Mouse (Mus musculus) limb, embryonic 10.5 days (tissue): ENCODE measurements around the gene Gpr142. TPM values are rescaled to one million over a fixed set of nuclear protein-coding genes. Genes with fewer than 3 reads are reported as not detected.
A peak's percentile ranks its signal among the peaks of the same experiment; 100 is the strongest.

Source experiments
- DNase-seq: peaks from one replicate; pipeline ENCODE4 v3.0.0-alpha.2; 2017; ENCODE audit warnings: low spot score
- H3K27ac ChIP-seq: fragments of 300-500 bp; sonication (generic); 2 replicates; pipeline ENCODE4 v1.5.1; 2016; ENCODE audit warnings: mild to moderate bottlenecking
- H3K27me3 ChIP-seq: fragments of 300-500 bp; sonication (generic); 2 replicates; pipeline ENCODE4 v1.6.1; 2016; ENCODE audit warnings: low read depth, mild to moderate bottlenecking; ENCODE audit not compliant: poor library complexity, severe bottlenecking
- H3K36me3 ChIP-seq: fragments of 300-500 bp; sonication (generic); 2 replicates; pipeline ENCODE4 v1.6.1; 2016; ENCODE audit warnings: mild to moderate bottlenecking, moderate library complexity
- H3K4me1 ChIP-seq: fragments of 300-500 bp; sonication (generic); 2 replicates; pipeline ENCODE4 v1.6.1; 2016
- H3K4me3 ChIP-seq: fragments of 300-500 bp; sonication (generic); 2 replicates; pipeline ENCODE4 v1.5.1; 2016; ENCODE audit warnings: mild to moderate bottlenecking, moderate library complexity
- H3K9me3 ChIP-seq: fragments of 300-500 bp; sonication (generic); replicated peaks from 2 replicates; pipeline ENCODE4 v1.6.1; 2016; ENCODE audit warnings: mild to moderate bottlenecking
- whole genome bisulfite sequencing: fragments of 180-500 bp; shearing (Covaris S2); methylation state at CpG from one replicate; pipeline ENCODE4 v1.1.7; 2016; 5-methylcytosine and 5-hydroxymethylcytosine counted together
- polyA plus RNA-seq: library from polyadenylated mRNA; unstranded; fragments of >200 nt; fragmentation: Nextera tagmentation; extraction: Ambion mirVana; gene quantifications from 2 replicates; pipeline ENCODE4 v1.2.1, GENCODE M21; 2016

Gpr142 gene
- polyA plus RNA-seq, 1 experiment from 2014 or later, result not detected

DNA sequence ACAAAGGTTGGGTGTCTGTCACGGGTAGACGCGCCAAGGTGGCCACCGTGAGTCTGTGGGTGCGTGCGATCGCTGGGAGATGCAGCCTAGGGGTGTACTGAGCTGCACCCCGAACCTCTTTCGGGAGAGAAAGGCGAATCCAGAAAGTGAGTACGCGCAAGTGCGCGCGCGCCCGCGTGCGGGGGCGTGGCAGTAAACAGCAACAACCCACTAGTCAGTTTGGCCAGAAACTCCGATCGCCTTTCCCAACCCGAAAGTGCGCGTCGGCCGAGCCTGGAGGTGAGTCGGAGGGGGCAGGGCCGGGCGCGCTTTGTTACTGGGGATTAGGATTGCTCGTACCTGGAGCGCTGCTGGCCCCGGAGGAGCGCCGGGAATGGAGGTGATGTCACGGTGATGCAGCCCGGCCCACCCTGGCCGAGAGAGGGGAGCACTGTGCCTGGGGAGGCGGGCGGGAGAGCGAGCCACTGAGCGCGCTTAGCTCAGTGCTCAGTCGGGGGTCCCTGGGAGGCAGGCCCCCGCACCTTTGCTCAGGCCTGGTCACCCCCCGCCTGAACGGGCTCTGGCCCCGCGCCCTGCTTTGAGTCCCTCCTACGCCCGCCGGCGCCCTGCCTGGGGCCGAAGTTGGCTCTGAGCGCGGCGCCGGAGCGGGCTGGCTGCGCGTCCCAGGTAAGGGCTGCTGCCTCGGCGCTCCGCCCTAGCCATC, 53.0 kb downstream of the Gpr142 start:
- H3K4me1 ChIP-seq, result peaks cover 65% of the 10 kb centered on the region

DNA sequence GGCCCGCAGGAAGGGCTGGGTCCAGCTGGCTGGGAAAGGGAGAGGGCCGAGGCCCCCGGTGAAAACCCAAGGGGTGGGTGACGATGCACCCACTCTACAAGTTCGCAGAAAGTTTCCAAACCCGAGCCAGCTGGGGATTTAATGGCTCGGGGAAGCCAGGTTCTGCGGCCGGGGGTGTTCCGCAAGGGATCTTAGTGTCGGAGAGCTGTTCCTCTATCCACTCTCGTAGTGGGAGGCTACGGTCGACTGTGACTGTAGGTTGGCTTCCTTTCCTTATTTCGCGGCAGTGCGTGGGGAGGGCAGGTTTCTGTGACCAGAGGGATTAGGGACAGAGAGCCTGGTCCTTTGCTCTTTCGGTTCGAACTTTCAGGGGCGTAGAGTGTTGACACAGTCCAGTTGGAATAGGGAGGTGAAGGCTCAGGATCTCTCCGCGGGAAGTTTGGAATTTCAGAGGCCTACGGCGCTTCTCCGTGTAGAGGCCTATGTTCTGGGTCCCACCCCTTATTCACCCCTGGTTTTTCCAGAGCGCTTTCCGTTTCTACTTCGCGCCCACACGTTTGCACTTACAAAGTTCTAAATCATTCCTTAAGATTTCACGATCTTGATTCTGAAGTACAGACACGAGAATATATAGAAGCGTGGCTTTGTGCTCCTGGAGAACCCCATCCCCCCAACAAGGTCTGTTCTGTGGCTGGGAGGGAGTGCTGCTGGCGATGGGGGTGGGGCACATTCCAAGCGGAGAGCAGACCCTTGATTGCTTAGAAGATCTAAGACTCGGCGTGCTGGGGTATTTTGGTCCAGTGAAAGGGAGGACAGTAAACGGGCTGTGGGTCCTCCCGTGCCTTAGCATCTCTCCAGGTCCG, 53.8 kb downstream of the Gpr142 start:
- peak; percentile 79 for DNase-seq
- peaks cover 60% of the 10 kb centered on the region for H3K4me1 ChIP-seq
- peaks cover 5% of the 10 kb centered on the region; the same call in 1 of the 2 replicates for H3K36me3 ChIP-seq
- H3K27me3 ChIP-seq, result peaks cover 23% of the 10 kb centered on the region; the same call in 1 of the 2 replicates
- no peaks in the 10 kb centered on the region for H3K9me3 ChIP-seq
- H3K4me3 ChIP-seq, result peak overlapping the region; percentile 85
- peak overlapping the region; percentile 93 for H3K27ac ChIP-seq
- WGBS, result under 1% methylated on average over 40 of the region's 40 CpGs

More for the DNA sequence above, 53.0 kb downstream of the Gpr142 start:
- no peaks in the 10 kb centered on the region for H3K9me3 ChIP-seq
- H3K4me3 ChIP-seq, result peak overlapping the region; percentile 85
- peak; percentile 85 for DNase-seq
- under 1% methylated on average over 65 of the region's 65 CpGs for WGBS
- H3K27ac ChIP-seq, result peak overlapping the region; percentile 93
- H3K27me3 ChIP-seq, result peaks cover 23% of the 10 kb centered on the region; the same call in 1 of the 2 replicates
- H3K36me3 ChIP-seq, result peaks cover 5% of the 10 kb centered on the region; the same call in 1 of the 2 replicates

DNA sequence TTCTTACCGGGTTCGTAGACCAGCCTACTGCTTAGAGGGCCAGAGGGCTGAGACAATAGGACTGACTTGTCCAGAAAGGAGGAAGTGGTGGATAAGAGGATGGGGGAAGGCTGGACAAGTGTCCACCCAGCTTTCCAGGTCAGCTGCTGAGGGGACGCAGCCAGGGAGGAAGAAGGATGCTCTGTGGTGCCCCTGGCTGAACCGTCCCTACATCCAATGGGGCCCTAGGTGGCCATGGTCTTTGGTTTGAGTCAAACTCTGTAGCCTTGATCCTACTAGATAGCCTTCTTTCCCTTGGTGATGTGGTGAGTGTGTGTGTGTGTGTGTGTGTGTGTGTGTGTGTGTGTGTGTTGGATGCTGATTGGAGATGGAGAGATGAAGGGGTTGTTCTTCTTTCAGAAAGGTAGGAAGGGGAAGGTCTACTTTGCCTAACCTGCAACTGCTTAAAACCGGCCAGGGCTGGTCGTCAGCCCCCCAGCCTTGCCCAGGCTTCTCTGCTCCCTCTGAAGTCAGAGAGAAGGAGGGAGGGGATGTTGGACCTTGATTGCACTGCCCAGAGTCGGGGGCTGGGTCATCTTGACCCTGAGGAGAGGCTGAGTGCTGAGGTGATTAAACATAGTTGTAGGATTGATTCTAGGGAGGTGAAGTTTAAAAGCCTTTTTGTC, 54.6 kb downstream of the Gpr142 start:
- Histone ChIP-seq H3K4me3 (peak overlapping the region; percentile 85), H3K36me3 (peaks cover 5% of the 10 kb centered on the region; the same call in 1 of the 2 replicates), H3K27me3 (peaks cover 23% of the 10 kb centered on the region; the same call in 1 of the 2 replicates), H3K27ac (peak overlapping the region; percentile 93), H3K4me1 (peaks cover 60% of the 10 kb centered on the region), H3K9me3 (no peaks in the 10 kb centered on the region)
- WGBS, result 6% methylated on average over 7 of the region's 7 CpGs
- DNase-seq, result no peak

DNA sequence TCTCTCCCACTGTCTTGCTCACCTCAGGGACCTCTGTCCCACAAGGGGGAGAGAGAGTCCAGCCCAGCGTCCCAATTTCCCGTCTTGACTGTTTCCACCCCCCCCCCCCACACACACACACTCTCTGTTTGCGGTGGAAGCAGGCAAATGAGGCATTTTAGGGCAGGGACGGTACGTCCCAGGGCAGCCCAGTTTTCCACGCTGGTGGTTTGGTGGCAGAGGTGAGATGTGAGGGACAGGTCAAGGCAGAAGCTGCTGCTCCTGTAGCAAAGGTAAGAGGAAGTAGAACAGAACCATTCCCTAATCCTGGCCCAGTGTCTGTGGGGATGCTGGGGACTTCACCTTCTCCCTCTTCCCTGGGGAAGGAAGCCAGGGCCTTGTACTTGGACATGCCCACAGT, 55.9 kb downstream of the Gpr142 start:
- 79% methylated on average over 6 of the region's 6 CpGs for WGBS
- Histone ChIP-seq H3K27ac (no peak overlapping the region), H3K4me3 (no peak overlapping the region), H3K4me1 (peaks cover 52% of the 10 kb centered on the region), H3K9me3 (no peaks in the 10 kb centered on the region), H3K36me3 (peaks cover 12% of the 10 kb centered on the region; the same call in 1 of the 2 replicates), H3K27me3 (peaks cover 12% of the 10 kb centered on the region; the same call in 1 of the 2 replicates)
- peak; percentile 26 for DNase-seq

DNA sequence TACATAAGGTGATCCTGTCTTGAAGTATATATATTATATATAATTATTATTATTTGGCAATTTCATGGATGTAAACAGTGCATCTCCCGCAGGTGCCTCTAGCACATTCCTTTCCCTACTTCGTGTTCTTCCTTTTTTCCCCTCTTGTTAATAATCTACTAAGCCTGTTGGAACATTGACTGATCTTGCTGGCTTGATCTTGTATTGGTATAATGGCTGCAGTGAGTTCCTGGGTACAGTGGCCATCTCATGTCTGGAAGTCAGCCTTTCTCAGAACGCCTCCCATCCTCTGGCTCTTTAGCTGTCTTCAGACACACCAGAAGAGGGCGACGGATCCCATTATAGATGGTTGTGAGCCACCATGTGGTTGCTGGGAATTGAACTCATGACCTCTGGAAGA, 57.4 kb downstream of the Gpr142 start:
- peaks cover 12% of the 10 kb centered on the region; the same call in 1 of the 2 replicates for H3K27me3 ChIP-seq
- 94% methylated on average over 5 of the region's 5 CpGs for WGBS
- H3K36me3 ChIP-seq, result peaks cover 14% of the 10 kb centered on the region; the same call in 1 of the 2 replicates
- no peaks in the 10 kb centered on the region for H3K9me3 ChIP-seq
- H3K27ac ChIP-seq, result no peak overlapping the region
- H3K4me1 ChIP-seq, result peaks cover 36% of the 10 kb centered on the region
- no peak overlapping the region for H3K4me3 ChIP-seq
- DNase-seq, result no peak

Other genes starting within 250 kb of the Gpr142 start
- gene Rpl38, start 130.4 kb upstream of the Gpr142 start, polyA plus RNA-seq, result 966 and 1,201 TPM in 2 replicates
- gene Ttyh2, start 123.5 kb upstream of the Gpr142 start, polyA plus RNA-seq, result 8.6 and 9.2 TPM in 2 replicates
- 0.13 and 0.39 TPM in 2 replicates for gene Dnaic2, start 71.5 kb upstream of the Gpr142 start, polyA plus RNA-seq
- gene Kif19a, start 33.5 kb upstream of the Gpr142 start, polyA plus RNA-seq, result 0.13 TPM in 1 of 2 replicates, not detected in the other
- gene Btbd17, start 3.0 kb upstream of the Gpr142 start, polyA plus RNA-seq, result 0.14 TPM in 1 of 2 replicates, not detected in the other
- gene Gprc5c, start 52.2 kb downstream of the Gpr142 start, polyA plus RNA-seq, result 40.7 and 50.1 TPM in 2 replicates
- 0.49 and 0.67 TPM in 2 replicates for gene Cd300a, start 91.1 kb downstream of the Gpr142 start, polyA plus RNA-seq
- gene Cd300lb, start 135.5 kb downstream of the Gpr142 start, polyA plus RNA-seq, result not detected in 2 replicates
- gene Cd300c, start 170.2 kb downstream of the Gpr142 start, polyA plus RNA-seq, result not detected in 2 replicates
- not detected in 2 replicates for gene Cd300ld, start 191.0 kb downstream of the Gpr142 start, polyA plus RNA-seq
- gene Cd300c2, start 203.0 kb downstream of the Gpr142 start, polyA plus RNA-seq, result 0.51 TPM in 1 of 2 replicates, not detected in the other
- not detected in 2 replicates for gene Cd300ld2, start 217.3 kb downstream of the Gpr142 start, polyA plus RNA-seq
- gene Cd300ld4, start 228.1 kb downstream of the Gpr142 start, polyA plus RNA-seq, result not detected in 2 replicates
- not detected in 2 replicates for gene Cd300ld5, start 238.8 kb downstream of the Gpr142 start, polyA plus RNA-seq
- not detected in 2 replicates for gene Cd300ld3, start 249.5 kb downstream of the Gpr142 start, polyA plus RNA-seq